Mouse (Mus musculus) olfactory bulb, adult 2 months (tissue): ENCODE results near the gene Fam118b. TPM values are rescaled to one million over a fixed set of nuclear protein-coding genes. Genes with fewer than 3 reads are reported as not detected.

ENCODE experiments used
- H3K27ac ChIP-seq: fragments of 200-500 bp; 2 replicates; pipeline ENCODE4 v1.5.1; 2012; ENCODE audit warnings: low read depth, low read length; ENCODE audit not compliant: insufficient read depth
- H3K4me1 ChIP-seq: fragments of 200-500 bp; 2 replicates; pipeline ENCODE4 v1.6.1; 2012; ENCODE audit warnings: low read length; ENCODE audit not compliant: control insufficient read depth, insufficient read depth
- H3K4me3 ChIP-seq: fragments of 200-500 bp; 2 replicates; pipeline ENCODE4 v1.5.1; 2012; ENCODE audit warnings: mild to moderate bottlenecking, low read depth, low read length, moderate library complexity; ENCODE audit not compliant: insufficient read depth
- CTCF ChIP-seq: fragments of 200-500 bp; IDR thresholded peaks from 2 replicates; pipeline ENCODE4 v1.5.1; 2012; ENCODE audit warnings: low read depth, mild to moderate bottlenecking, low read length, moderate library complexity; ENCODE audit not compliant: insufficient read depth
- POLR2A ChIP-seq: fragments of 200-500 bp; IDR thresholded peaks from 2 replicates; pipeline ENCODE4 v1.6.1; 2012; ENCODE audit warnings: mild to moderate bottlenecking, low read depth, low read length, moderate library complexity; ENCODE audit not compliant: insufficient read depth
- WGBS: fragments of 180-500 bp; shearing (Covaris S2); methylation state at CpG from one replicate; pipeline ENCODE4 v1.1.7; 2018; 5-methylcytosine and 5-hydroxymethylcytosine counted together
- polyA plus RNA-seq: library from polyadenylated mRNA; stranded (reverse); fragments of >200 nt; gene quantifications from 2 replicates; pipeline ENCODE4 v1.2.4, GENCODE M21; 2012; ENCODE audit warnings: low replicate concordance; ENCODE audit not compliant: missing spikeins, insufficient read depth, insufficient read length

Gene Fam118b
- polyA plus RNA-seq, 1 experiment, result not detected

GRCm38 (mm10) chr9:35293465-35293864 is 25.9 kb upstream of the Fam118b start:
- Histone ChIP-seq H3K4me1 (no peaks in the 10 kb centered on the region), H3K27ac (no peak overlapping the region), H3K4me3 (no peak overlapping the region)
- TF ChIP-seq POLR2A, result no peak
- TF ChIP-seq CTCF, result no peak
- WGBS, result 54% methylated on average over 5 of the region's 5 CpGs

GRCm38 (mm10) chr9:35290916-35291315 is 23.3 kb upstream of the Fam118b start:
- no peak overlapping the region for H3K4me3 ChIP-seq
- TF ChIP-seq CTCF, result no peak
- no peak for TF ChIP-seq POLR2A
- no peak overlapping the region for H3K27ac ChIP-seq
- 83% methylated on average over 4 of the region's 4 CpGs for WGBS
- no peaks in the 10 kb centered on the region for H3K4me1 ChIP-seq

GRCm38 (mm10) chr9:35290417-35290816 is 22.8 kb upstream of the Fam118b start:
- WGBS, result 97% methylated on average over 3 of the region's 3 CpGs
- TF ChIP-seq CTCF (no peak), POLR2A (no peak)

GRCm38 (mm10) chr9:35289992-35290391 is 22.4 kb upstream of the Fam118b start:
- Histone ChIP-seq H3K27ac (no peak overlapping the region), H3K4me1 (no peaks in the 10 kb centered on the region), H3K4me3 (no peak overlapping the region)
- TF ChIP-seq CTCF (no peak), POLR2A (no peak)
- 62% methylated on average over 7 of the region's 7 CpGs for WGBS

More at GRCm38 (mm10) chr9:35290417-35290816, 22.8 kb upstream of the Fam118b start:
- no peak overlapping the region for H3K4me3 ChIP-seq
- no peak overlapping the region for H3K27ac ChIP-seq
- H3K4me1 ChIP-seq, result no peaks in the 10 kb centered on the region

- TF ChIP-seq CTCF, result no peak
- TF ChIP-seq POLR2A, result no peak
- H3K27ac ChIP-seq, result no peak overlapping the region
- no peaks in the 10 kb centered on the region for H3K4me1 ChIP-seq
- WGBS, result 77% methylated on average over 3 of the region's 3 CpGs
- no peak overlapping the region for H3K4me3 ChIP-seq
These were observed 18.7 kb upstream of the Fam118b start for GRCm38 (mm10) chr9:35286351-35286750.

GRCm38 (mm10) chr9:35284351-35284750 is 16.7 kb upstream of the Fam118b start:
- Histone ChIP-seq H3K4me3 (no peak overlapping the region), H3K27ac (no peak overlapping the region), H3K4me1 (no peaks in the 10 kb centered on the region)
- WGBS, result 96% methylated on average over 4 of the region's 4 CpGs
- no peak for TF ChIP-seq CTCF
- no peak for TF ChIP-seq POLR2A

- TF ChIP-seq POLR2A, result no peak
- TF ChIP-seq CTCF, result no peak
- 92% methylated on average over 13 of the region's 13 CpGs for WGBS
- Histone ChIP-seq H3K4me1 (no peaks in the 10 kb centered on the region), H3K4me3 (no peak overlapping the region), H3K27ac (no peak overlapping the region)
These were observed 15.9 kb upstream of the Fam118b start for GRCm38 (mm10) chr9:35283415-35284069.

- no peaks in the 10 kb centered on the region for H3K4me1 ChIP-seq
- H3K4me3 ChIP-seq, result no peak overlapping the region
- no peak overlapping the region for H3K27ac ChIP-seq
- no peak for TF ChIP-seq POLR2A
- no peak for TF ChIP-seq CTCF
- 69% methylated on average over 5 of the region's 5 CpGs for WGBS
These were observed 15.2 kb upstream of the Fam118b start for GRCm38 (mm10) chr9:35282851-35283200.

- Histone ChIP-seq H3K4me3 (no peak overlapping the region), H3K27ac (no peak overlapping the region), H3K4me1 (no peaks in the 10 kb centered on the region)
- TF ChIP-seq POLR2A (no peak), CTCF (no peak)
- 14% methylated on average over 5 of the region's 5 CpGs for WGBS
These were observed 14.6 kb upstream of the Fam118b start for GRCm38 (mm10) chr9:35282006-35282850.

- H3K27ac ChIP-seq, result no peak overlapping the region
- no peaks in the 10 kb centered on the region for H3K4me1 ChIP-seq
- 85% methylated on average over 4 of the region's 4 CpGs for WGBS
- no peak overlapping the region for H3K4me3 ChIP-seq
- TF ChIP-seq POLR2A, result no peak
- TF ChIP-seq CTCF, result no peak
These were observed 10.8 kb upstream of the Fam118b start for GRCm38 (mm10) chr9:35278451-35278850.
